Mouse (Mus musculus): ENCODE results near the gene Olfr193.
"Not testable (repeated sequence)": the region's sequence is repeated elsewhere in the genome, so short reads cannot be mapped to it uniquely, and the experiment has no call there.

DNA sequence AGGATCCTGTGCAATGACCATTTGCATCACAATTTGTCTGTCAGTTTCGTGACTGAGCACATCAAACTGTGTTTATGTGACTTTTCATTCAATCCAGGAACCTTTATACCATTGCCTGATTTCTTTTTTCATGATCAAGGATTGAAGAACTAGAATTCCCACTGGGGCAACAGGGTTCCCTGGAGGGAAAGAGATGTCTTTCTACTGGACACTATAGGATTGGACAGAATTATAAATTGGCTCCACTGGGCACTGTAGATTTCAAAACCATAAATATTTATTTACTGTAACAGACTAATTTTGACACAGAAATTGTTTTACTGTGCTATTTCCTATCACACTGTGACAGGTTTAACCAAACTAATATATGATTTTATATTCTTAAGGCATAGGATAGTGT is 22.0 kb downstream of the Olfr193 start, which contains the start of gene Olfr191:
- TF ChIP-seq CTCF (IDR thresholded peaks at IDR 0.05; ENCODE audit: low read depth, low read length); TAL1 (conservative IDR thresholded peaks at IDR 0.05; ENCODE audit: low read depth, low read length); GATA1 (IDR thresholded peaks at IDR 0.05; ENCODE audit: borderline replicate concordance, low read length); POLR2AphosphoS5 (IDR thresholded peaks at IDR 0.05; ENCODE audit: insufficient replicate concordance, low read depth, low read length); GATA2 (IDR thresholded peaks at IDR 0.05; ENCODE audit: borderline replicate concordance, low read depth, low read length): not testable (repeated sequence)

Data from G1E (cell line).